Mouse (Mus musculus): ENCODE results near the gene Pdzd2. TPM values are rescaled to one million over a fixed set of nuclear protein-coding genes. Genes with fewer than 3 reads are reported as not detected.

Gene Pdzd2
- total RNA-seq, 2 experiments from 2014 or later, result 0.27 TPM; not detected in 1

GRCm38 (mm10) chr15:12494084-12494483 is 245.6 kb downstream of the Pdzd2 start:
- ATAC-seq (replicated peaks; ENCODE audit: poor library complexity), result no peak

- no peak for ATAC-seq (replicated peaks; ENCODE audit: poor library complexity)
These were observed 246.5 kb downstream of the Pdzd2 start for GRCm38 (mm10) chr15:12493258-12493657.

DNA sequence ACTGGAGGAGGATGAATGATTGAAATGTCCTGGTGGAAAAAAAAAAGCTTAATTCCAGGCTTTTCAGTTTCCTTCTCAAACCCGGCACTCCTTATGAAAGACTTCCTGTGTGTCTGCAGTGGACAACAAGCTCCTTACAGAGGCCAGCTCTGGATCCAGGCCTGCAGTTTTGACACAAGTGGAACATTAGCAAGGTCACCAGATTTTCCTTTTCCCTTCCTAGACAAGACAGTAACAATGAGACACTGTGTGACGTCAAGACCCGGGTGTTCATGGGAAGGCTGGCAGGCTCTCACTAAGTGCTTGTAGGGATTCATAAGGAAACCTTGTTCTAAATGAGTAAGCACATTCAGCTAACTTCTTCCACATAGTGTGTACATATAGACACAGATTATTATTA is 248.8 kb downstream of the Pdzd2 start:
- no peak for ATAC-seq (replicated peaks; ENCODE audit: poor library complexity)

- ATAC-seq (replicated peaks; ENCODE audit: poor library complexity), result peak; percentile 92
These were observed 249.2 kb downstream of the Pdzd2 start for GRCm38 (mm10) chr15:12490527-12490926.

DNA sequence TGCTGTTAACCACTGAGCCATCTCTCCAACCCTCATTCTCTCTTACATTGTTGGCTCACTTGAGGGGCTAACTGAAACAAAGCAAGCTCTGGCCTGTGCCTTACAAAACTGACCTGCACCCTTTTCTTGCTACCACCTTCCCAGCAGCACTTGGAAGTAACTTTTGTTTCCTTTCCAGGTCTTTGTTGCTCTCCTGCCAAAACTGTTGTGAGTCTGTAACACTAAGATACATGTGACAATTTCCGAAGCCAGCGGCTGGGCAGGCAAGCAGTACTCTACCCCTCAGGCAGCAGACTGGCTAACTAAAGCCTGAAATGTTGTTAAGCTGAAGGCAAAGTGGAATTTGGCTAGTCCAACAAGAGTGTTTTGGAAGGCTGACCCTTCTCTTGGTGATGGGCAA is 251.4 kb downstream of the Pdzd2 start:
- no peak for ATAC-seq (replicated peaks; ENCODE audit: poor library complexity)

- ATAC-seq (replicated peaks; ENCODE audit: poor library complexity), result peak; percentile 67
These were observed 258.5 kb downstream of the Pdzd2 start for GRCm38 (mm10) chr15:12481261-12481660.

DNA sequence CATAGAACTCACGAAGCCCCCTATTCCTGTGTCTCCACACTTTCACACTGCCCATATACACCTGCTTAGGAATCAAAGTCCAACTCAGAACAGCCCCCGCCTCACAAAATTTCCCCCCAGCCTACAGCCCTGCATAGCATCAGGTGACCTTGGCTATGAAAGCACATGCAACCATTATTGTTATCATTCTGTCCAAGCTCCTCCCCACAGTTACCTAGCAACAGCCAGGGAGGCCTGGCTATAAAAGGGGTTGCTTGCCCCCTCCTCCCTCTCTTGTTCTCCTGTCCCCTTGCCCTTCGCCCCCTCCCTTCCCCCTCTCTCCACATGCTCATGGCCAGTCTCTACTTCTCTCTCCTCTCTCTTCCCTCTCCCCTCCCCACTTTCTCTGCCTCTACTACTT is 259.4 kb downstream of the Pdzd2 start:
- ATAC-seq (replicated peaks; ENCODE audit: poor library complexity), result no peak

DNA sequence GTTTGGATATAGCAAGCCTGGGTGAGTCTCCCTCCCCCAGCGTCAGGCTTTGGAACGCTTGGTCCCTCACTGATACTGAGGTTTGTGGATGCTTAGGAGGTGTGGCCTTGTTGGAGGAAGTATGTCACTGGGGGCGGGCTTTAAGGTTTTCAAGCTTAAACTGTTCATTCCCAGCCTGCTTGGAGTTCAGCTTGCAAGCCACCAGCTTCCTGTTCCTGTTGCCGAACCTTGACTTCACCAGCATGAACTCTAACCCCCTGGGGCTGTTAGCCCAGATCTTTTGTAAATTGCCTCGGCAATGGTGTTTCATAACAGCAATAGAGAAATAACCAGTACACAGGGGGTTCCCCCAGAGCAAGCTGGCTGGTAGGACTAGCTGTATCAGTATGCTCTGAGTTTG is 260.4 kb downstream of the Pdzd2 start:
- ATAC-seq (replicated peaks; ENCODE audit: poor library complexity), result peak; percentile 93

- no peak for ATAC-seq (replicated peaks; ENCODE audit: poor library complexity)
These were observed 266.1 kb downstream of the Pdzd2 start for GRCm38 (mm10) chr15:12473596-12473995.

GRCm38 (mm10) chr15:12472646-12473045 is 267.1 kb downstream of the Pdzd2 start:
- ATAC-seq (replicated peaks; ENCODE audit: poor library complexity), result no peak

GRCm38 (mm10) chr15:12470900-12471838 is 268.6 kb downstream of the Pdzd2 start:
- no peak for ATAC-seq (replicated peaks; ENCODE audit: poor library complexity)

DNA sequence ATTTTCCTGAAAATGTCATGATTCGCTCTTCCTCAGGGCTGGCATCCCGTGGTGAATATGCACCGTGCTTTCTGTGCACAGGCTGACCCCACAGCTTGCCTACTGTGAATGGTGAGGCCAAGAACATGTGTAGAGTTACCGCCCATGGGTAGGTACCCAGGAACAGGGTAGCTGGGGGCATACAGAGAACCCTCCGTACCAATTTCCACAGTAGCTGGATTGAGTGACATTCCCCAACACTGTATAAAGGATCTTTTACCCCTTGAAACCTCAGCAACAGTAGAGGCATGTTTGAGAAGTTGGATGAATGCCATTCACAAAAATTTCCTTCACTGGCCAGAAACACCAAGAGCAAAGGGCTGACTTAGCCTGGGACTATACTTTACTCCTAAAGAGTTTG is 271.1 kb downstream of the Pdzd2 start:
- no peak for ATAC-seq (replicated peaks; ENCODE audit: poor library complexity)

- no peak for ATAC-seq (replicated peaks; ENCODE audit: poor library complexity)
These were observed 274.0 kb downstream of the Pdzd2 start for GRCm38 (mm10) chr15:12465748-12466147.

- no peak for ATAC-seq (replicated peaks; ENCODE audit: poor library complexity)
These were observed 282.9 kb downstream of the Pdzd2 start for GRCm38 (mm10) chr15:12456808-12457207.

- peak; percentile 60 for ATAC-seq (replicated peaks; ENCODE audit: poor library complexity)
These were observed 286.4 kb downstream of the Pdzd2 start for GRCm38 (mm10) chr15:12453343-12453742.

DNA sequence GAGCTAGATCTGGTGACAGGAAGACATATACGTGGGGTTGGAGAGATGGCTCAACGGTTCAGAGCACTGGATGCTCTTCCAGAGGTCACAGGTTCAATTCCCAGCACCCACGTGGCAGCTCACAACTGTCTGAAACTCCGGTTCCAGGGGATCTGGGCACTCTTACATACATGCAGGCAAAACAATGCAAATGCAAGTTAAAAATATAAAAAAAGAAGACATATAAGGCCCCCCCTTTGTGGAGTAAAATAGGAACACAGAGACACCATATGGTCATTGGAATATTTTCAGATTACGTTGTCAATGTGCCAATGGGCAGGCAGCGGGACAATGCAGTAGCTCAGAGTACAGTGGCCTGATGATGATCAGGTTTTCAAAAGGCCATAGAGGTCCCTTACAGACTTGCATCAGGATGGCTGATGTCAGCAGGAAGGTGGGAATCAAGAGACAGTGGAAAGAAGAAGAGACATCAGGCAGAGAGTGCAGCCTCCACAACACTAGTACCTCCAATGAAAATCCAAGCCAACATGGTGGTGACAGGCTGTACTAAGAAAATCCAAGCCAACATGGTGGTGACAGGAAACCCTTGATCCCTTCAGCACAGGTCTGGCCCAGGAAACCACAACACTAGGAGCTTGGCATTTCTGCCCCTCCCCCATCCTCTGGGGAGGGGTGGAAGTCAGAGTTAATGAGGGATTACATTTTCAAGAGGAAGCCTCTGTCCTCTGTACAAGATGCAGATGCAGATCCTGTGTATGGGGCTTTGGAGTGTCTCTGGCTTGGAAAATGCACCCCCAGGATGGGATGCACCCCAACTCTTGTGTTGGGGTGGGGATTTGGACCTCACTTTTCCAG is 287.4 kb downstream of the Pdzd2 start:
- no peak for ATAC-seq (replicated peaks; ENCODE audit: poor library complexity)

- ATAC-seq (replicated peaks; ENCODE audit: poor library complexity), result no peak
These were observed 288.3 kb downstream of the Pdzd2 start for GRCm38 (mm10) chr15:12451448-12451847.

- no peak for ATAC-seq (replicated peaks; ENCODE audit: poor library complexity)
These were observed 288.9 kb downstream of the Pdzd2 start for GRCm38 (mm10) chr15:12450790-12451189.

DNA sequence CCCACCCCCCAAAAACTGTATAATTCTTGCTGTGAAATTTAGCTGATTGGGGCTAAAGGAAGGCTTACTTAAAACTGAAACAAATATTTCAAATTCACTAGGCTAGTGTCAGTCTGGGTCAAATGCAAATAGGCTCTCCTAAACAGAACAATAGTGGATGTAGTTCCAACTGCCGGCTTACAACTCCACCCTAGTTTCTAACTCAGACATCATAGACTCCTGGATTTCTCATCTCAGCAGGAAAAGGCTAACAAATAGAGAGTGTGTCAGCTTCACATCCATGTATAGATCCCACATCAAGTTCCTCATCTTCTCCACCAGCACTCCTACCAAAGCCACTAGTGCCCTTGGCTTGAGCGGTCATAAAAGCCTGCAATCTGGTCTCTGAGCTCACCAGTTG is 290.4 kb downstream of the Pdzd2 start:
- ATAC-seq (replicated peaks; ENCODE audit: poor library complexity), result no peak

DNA sequence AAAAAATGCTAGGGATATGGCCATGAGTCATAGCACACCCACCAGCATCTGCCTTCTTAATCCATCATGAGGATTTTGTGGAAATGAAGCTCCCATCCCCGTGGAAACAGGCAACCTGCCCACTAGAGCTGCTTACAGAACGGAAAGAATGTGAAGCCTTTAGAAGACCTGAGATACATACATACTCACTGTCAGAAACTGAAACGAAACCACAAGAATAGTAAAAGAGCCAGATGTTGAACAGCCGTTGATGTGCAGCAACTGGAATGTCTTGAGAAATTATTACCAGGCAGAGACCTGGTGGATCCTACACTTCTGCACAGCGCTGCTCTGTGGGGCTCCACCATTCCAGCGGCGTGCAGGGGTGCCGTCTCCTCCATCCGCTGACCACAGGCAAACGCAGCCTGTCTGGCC is 292.7 kb downstream of the Pdzd2 start:
- peak; percentile 65 for ATAC-seq (replicated peaks; ENCODE audit: poor library complexity)

DNA sequence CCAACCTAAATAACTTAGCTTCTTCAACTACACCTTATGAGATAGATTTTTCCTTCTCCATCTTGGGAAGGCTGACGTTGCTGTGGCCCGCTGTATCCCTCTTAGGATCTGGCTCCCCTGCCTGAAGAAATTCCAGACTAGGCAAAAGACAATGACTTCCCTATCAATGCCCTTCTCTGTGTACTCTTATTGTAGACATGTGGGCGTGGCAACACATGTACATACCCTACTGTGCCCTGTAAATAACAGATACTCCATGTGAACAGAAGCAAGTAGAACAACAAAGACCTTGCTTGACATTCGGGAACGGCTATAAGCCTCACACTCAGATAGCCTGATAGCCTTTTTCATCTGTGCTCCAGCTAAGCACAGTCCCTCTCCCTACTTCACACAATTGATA is 295.2 kb downstream of the Pdzd2 start:
- no peak for ATAC-seq (replicated peaks; ENCODE audit: poor library complexity)

DNA sequence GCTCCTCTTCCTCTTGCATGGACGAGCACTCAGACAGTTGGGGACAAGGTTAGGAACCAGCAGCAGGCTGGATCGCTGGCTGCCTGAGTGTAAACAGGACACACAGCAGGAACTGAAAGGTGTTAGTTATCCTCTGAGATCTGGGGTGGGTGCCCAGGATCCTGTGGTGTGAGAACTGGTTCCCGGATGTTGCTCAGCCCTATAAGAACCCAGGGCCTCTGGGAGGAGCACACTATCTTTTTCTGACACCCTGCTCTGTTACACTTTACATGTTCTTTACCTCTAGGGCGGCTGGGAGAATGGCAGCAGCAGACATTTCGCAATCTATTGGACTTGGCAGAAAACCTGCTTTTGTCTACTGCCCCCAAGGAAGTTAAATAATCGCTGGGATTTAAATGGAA is 300.4 kb downstream of the Pdzd2 start:
- ATAC-seq (replicated peaks; ENCODE audit: poor library complexity), result peak; percentile 59
